Mouse (Mus musculus) ES-E14 (cell line): Measurements from ENCODE around the gene Cwc22. TPM values are rescaled to one million over a fixed set of nuclear protein-coding genes. Genes with fewer than 3 reads are reported as not detected.

Experiments
- DNase-seq: peaks from one replicate; pipeline ENCODE4 v3.0.0-alpha.2; 2013; ENCODE audit warnings: low read depth, low spot score
- H3K27ac ChIP-seq: 2 replicates; pipeline ENCODE4 v1.5.1; 2012; ENCODE audit warnings: low read depth, mild to moderate bottlenecking, low read length, moderate library complexity, mixed read lengths; ENCODE audit not compliant: poor library complexity, insufficient read depth, severe bottlenecking
- H3K36me3 ChIP-seq: 2 replicates; pipeline ENCODE4 v1.6.1; 2012; ENCODE audit warnings: mild to moderate bottlenecking, low read length, moderate library complexity, mixed read lengths; ENCODE audit not compliant: control insufficient read depth, poor library complexity, insufficient read depth, severe bottlenecking
- H3K4me1 ChIP-seq, 2 experiments: fragments of 150-350 bp in 1 of 2; sonication (generic) in 1 of 2; 2 replicates each; pipeline ENCODE4 v1.6.1; 2012; ENCODE audit warnings: low read length in 2 of 2, mild to moderate bottlenecking in 1 of 2, mixed read lengths in 1 of 2; ENCODE audit not compliant: control insufficient read depth in 2 of 2, insufficient read depth in 2 of 2, poor library complexity in 1 of 2
- H3K4me3 ChIP-seq, 2 experiments: fragments of 150-350 bp in 1 of 2; sonication (generic) in 1 of 2; 2 replicates each; pipeline ENCODE4 v1.5.1; 2012; ENCODE audit warnings: low read length in 2 of 2, low read depth in 1 of 2, mild to moderate bottlenecking in 1 of 2, mixed read lengths in 1 of 2; ENCODE audit not compliant: insufficient read depth in 1 of 2, poor library complexity in 1 of 2, severe bottlenecking in 1 of 2
- H3K9ac ChIP-seq: 2 replicates; pipeline ENCODE4 v1.6.1; 2012; ENCODE audit warnings: low read depth, mild to moderate bottlenecking, low read length, mixed read lengths; ENCODE audit not compliant: poor library complexity, insufficient read depth, severe bottlenecking
- H3K9me3 ChIP-seq: fragments of 150-350 bp; sonication (generic); 2 replicates; pipeline ENCODE4 v1.6.1; 2012; ENCODE audit warnings: low read depth, mild to moderate bottlenecking, low read length; ENCODE audit not compliant: control insufficient read depth, insufficient read depth
- CHD2 ChIP-seq: IDR thresholded peaks from 2 replicates; pipeline ENCODE4 v1.6.1; 2014; ENCODE audit warnings: mild to moderate bottlenecking, low read depth, low read length, inconsistent platforms
- HCFC1 ChIP-seq: IDR thresholded peaks from 2 replicates; pipeline ENCODE4 v1.6.1; 2012; ENCODE audit warnings: low read length, inconsistent platforms, borderline replicate concordance; ENCODE audit not compliant: insufficient read depth
- MAFK ChIP-seq: IDR thresholded peaks from 2 replicates; pipeline ENCODE4 v1.6.1; 2014; ENCODE audit warnings: mild to moderate bottlenecking, low read depth, low read length, inconsistent platforms; ENCODE audit not compliant: insufficient read depth
- ZC3H11A ChIP-seq: IDR thresholded peaks from 2 replicates; pipeline ENCODE4 v1.6.1; 2012; ENCODE audit warnings: low read depth, mild to moderate bottlenecking, inconsistent platforms, low read length, borderline replicate concordance
- ZNF384 ChIP-seq: IDR thresholded peaks from 2 replicates; pipeline ENCODE4 v1.6.1; 2012; ENCODE audit warnings: low read depth, low read length, inconsistent platforms
- in situ Hi-C, 2 experiments: fragments of 600-800 bp; cut with MboI; formaldehyde crosslinking; loops; one replicate each; pipeline ENCODE4 v1.15.1; 2025; ENCODE audit warnings: low sequenced_read_pairs in 2 of 2, inconsistent platforms in 1 of 2; ENCODE audit not compliant: unreplicated experiment in 2 of 2
- total RNA-seq: library from RNA; depleted of rRNA; stranded (reverse); fragments of 300-350 nt; gene quantifications from 2 replicates; pipeline ENCODE4 v1.2.3, GENCODE M21; 2012

Cwc22 gene
- total RNA-seq, 1 experiment = 57.7 TPM

- H3K9ac ChIP-seq = no peak overlapping the region
- DNase-seq = no peak
- H3K27ac ChIP-seq = no peak overlapping the region
- TF ChIP-seq CHD2 = no peak
- no peak for TF ChIP-seq MAFK
- TF ChIP-seq ZNF384 = no peak
- TF ChIP-seq ZC3H11A = no peak
- TF ChIP-seq HCFC1 = no peak
- H3K4me1 ChIP-seq = no peaks in the 10 kb centered on the region
- no peaks in the 10 kb centered on the region for H3K9me3 ChIP-seq
- no peaks in the 10 kb centered on the region for H3K36me3 ChIP-seq
- in situ Hi-C loops = no loop called here
- no peak overlapping the region for H3K4me3 ChIP-seq
These were observed 25.7 kb upstream of the Cwc22 start for GRCm38 (mm10) chr2:77971871-77972270.

- Histone ChIP-seq H3K9me3 (no peaks in the 10 kb centered on the region), H3K4me1 (no peaks in the 10 kb centered on the region), H3K36me3 (no peaks in the 10 kb centered on the region), H3K4me3 (no peak overlapping the region), H3K27ac (no peak overlapping the region), H3K9ac (no peak overlapping the region)
- DNase-seq = no peak
- TF ChIP-seq HCFC1 (no peak), ZC3H11A (no peak), CHD2 (no peak), ZNF384 (no peak), MAFK (no peak)
- in situ Hi-C loops = no loop called here
These were observed 25.2 kb upstream of the Cwc22 start for GRCm38 (mm10) chr2:77971361-77971760.

- no peaks in the 10 kb centered on the region for H3K4me1 ChIP-seq
- no peak overlapping the region for H3K27ac ChIP-seq
- TF ChIP-seq HCFC1 = no peak
- TF ChIP-seq CHD2 = no peak
- no peak for TF ChIP-seq MAFK
- no peaks in the 10 kb centered on the region for H3K36me3 ChIP-seq
- DNase-seq = no peak
- no peak overlapping the region for H3K9ac ChIP-seq
- H3K4me3 ChIP-seq = no peak overlapping the region
- no peaks in the 10 kb centered on the region for H3K9me3 ChIP-seq
- in situ Hi-C loops = no loop called here
These were observed 24.4 kb upstream of the Cwc22 start for GRCm38 (mm10) chr2:77970556-77970955.

GRCm38 (mm10) chr2:77969956-77970355 lies 23.8 kb upstream of the Cwc22 start:
- Histone ChIP-seq H3K27ac (no peak overlapping the region), H3K9me3 (no peaks in the 10 kb centered on the region)
- in situ Hi-C loops = no loop called here

GRCm38 (mm10) chr2:77962450-77963193 lies 16.4 kb upstream of the Cwc22 start:
- DNase-seq = no peak
- Histone ChIP-seq H3K27ac (no peak overlapping the region), H3K36me3 (no peaks in the 10 kb centered on the region), H3K4me3 (no peak overlapping the region), H3K9me3 (no peaks in the 10 kb centered on the region), H3K9ac (no peak overlapping the region), H3K4me1 (no peaks in the 10 kb centered on the region)
- in situ Hi-C loops = no loop called here
- no peak for TF ChIP-seq ZNF384
- no peak for TF ChIP-seq ZC3H11A
- TF ChIP-seq MAFK = no peak

More at GRCm38 (mm10) chr2:77969956-77970355, 23.8 kb upstream of the Cwc22 start:
- TF ChIP-seq ZC3H11A (no peak), CHD2 (no peak), ZNF384 (no peak), MAFK (no peak), HCFC1 (no peak)
- no peak for DNase-seq
- Histone ChIP-seq H3K36me3 (no peaks in the 10 kb centered on the region), H3K4me1 (no peaks in the 10 kb centered on the region), H3K9ac (no peak overlapping the region), H3K4me3 (no peak overlapping the region)
